Mouse (Mus musculus): ENCODE measurements at regions not wholly inside any gene's neighbourhood (a gene's known extent, or its start where the extent isn't known, plus 50 kb on each side); places are given as distances from the start of the nearest gene placed in this dataset.

GRCm38 (mm10) chr13:103683169-103683568, 91.2 kb downstream of the Srek1 start:
- peak; percentile 62 for DNase-seq

GRCm38 (mm10) chr13:103680740-103681139, 93.7 kb downstream of the Srek1 start:
- peak; percentile 63 for DNase-seq

DNA sequence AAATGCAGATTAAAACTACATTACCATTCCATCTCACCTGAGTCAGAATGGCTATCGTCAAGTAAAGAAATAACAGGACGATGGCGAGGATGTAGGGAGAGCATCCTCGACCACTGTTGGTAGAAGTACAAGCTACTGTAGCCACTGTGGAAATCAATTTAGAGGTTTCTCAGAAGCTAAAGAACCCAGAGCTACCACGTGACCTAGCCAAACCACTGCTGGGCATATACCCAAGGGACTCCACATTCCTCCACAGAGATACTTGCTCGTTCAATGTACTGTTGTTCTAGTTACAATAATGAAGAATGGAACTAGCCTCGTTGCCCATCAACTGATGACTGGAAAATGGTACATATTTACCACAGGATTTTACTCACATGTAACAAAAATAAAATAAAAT, 94.4 kb downstream of the Srek1 start:
- peak; percentile 29 for DNase-seq

DNA sequence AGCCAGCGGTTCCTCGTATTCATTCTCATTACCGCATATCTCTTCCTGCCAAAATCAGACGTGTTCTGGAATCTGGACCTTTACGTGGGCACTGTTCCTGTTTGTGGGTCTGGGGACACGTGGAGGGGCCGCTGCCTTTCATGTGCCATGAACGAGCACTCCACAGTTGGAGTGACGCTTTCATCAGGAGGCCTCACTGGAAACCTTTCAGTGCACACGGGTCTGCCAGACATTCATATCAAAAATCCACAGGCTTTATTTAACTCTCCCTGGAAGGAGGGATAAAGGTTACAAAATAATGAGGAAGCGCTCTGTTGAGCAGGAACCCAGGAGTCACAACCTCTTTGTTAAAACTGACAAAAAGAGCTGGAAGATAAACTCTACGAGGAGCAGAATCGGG, 97.6 kb downstream of the Srek1 start:
- DNase-seq, result peak; percentile 54

DNA sequence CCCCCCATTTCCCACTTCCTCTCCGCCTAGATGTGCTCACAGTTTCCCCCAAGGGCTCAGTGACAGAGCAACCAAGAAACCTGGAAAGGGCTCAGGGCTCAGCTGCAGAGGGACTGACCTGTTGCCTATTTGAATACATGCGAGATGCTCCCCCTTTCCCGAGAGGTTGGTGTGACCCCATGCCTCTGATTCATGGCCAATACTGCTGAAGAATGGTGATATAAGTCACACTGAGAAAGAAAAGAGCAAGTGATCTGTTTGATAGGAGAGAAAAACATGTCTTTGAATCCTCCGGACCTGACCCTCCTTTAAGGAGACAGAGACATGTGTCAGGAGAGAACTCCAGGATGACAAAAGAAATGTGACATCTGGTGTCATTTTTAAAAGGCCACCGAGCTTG, 98.2 kb downstream of the Srek1 start:
- DNase-seq, result peak; percentile 71

GRCm38 (mm10) chr13:103670611-103671010, 103.8 kb downstream of the Srek1 start:
- peak; percentile 62 for DNase-seq

DNA sequence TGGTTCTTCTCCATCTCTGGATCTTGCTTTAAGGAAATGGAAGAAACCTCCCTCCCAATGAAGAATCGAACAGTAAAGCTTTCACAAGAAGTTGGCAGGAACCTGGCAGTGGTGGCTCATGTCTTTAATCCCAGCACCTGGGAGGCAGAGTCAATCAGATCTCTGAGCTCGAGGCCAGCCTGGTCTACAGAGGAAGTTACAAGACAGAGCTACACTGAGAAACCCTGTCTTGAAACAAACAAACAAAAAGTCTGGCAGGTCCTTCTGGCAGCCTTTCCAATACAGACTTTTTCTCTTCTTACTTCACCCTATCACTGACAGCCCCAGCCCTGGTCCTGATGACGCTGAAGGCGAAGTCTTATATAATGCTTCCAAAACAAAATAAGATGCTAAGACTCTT, 104.6 kb downstream of the Srek1 start:
- DNase-seq, result peak; percentile 61

DNA sequence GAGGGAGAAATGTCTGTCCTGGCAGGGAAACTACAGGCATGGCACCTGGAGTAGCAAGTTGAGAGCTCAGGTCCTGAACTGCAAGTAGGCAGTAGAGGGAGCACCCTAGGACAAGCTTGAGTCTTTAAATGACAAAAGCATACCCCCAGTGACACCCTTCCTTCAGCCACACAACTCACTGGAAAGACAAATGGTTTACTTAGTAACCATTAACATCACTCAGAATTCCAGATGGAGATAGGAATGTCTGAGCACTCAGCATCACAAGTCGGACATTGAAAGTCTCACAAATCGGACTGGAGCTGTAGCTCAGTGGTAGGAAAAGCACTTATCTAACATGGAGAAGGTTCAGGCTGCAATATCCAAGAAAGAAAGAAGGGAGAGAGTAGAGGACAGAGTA, 106.7 kb downstream of the Srek1 start:
- DNase-seq, result peak; percentile 42

GRCm38 (mm10) chr13:103660248-103660996, 114.0 kb downstream of the Srek1 start:
- peak; percentile 72 for DNase-seq

GRCm38 (mm10) chr13:103655966-103656365, 118.4 kb downstream of the Srek1 start:
- peak; percentile 74 for DNase-seq

GRCm38 (mm10) chr13:103653216-103653615, 121.2 kb downstream of the Srek1 start:
- DNase-seq, result peak; percentile 53

GRCm38 (mm10) chr13:103649383-103649782, 125.0 kb downstream of the Srek1 start:
- peak; percentile 73 for DNase-seq

- peak; percentile 56 for DNase-seq
Observed at GRCm38 (mm10) chr13:103648016-103648415, 126.4 kb downstream of the Srek1 start.

GRCm38 (mm10) chr13:103646035-103646434, 128.4 kb downstream of the Srek1 start:
- peak; percentile 74 for DNase-seq

GRCm38 (mm10) chr13:103643993-103644722, 130.2 kb downstream of the Srek1 start:
- DNase-seq, result peak; percentile 87

DNA sequence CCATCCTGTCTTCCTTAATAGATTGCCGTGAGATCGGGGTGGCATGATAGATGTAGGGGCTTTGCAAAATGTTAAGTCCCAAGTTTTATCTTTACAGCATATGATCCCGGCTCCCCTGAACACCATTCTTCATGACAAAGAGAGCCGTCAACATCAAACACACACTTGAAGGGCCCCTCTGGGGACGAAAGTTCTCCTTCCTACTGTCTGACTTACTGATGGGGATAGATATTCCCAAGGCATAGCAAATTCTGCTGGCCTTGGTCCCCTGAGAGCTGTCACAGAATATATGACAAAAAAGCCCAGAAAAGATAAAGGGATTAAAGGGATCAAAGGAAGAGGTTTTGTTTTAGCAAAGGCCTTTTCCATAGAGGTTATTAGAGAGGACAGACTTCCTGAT, 130.9 kb downstream of the Srek1 start:
- peak; percentile 66 for DNase-seq

GRCm38 (mm10) chr13:103642542-103643375, 131.6 kb downstream of the Srek1 start:
- DNase-seq, result peak; percentile 78

- DNase-seq, result peak; percentile 82
Observed at GRCm38 (mm10) chr13:103638038-103638437, 136.4 kb downstream of the Srek1 start.

DNA sequence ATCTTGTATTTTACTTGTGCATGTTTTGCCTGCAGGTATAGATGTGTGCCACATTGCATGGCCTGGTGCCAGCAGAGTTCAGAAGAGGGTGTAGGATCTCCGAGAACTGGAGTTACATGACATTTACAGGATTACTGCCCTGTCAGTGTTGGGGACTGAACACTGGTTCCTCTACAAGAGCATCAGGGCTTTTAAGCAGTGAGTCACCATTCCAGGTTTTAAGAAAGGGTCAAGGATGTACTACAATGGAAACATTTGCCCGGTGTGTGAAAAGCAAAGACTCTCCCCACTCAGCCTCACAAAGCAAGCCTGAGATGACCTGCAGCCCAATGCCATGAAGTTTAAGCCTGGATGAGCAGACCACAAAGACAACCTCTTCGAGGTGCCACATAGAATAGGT, 137.0 kb downstream of the Srek1 start:
- peak; percentile 58 for DNase-seq

DNA sequence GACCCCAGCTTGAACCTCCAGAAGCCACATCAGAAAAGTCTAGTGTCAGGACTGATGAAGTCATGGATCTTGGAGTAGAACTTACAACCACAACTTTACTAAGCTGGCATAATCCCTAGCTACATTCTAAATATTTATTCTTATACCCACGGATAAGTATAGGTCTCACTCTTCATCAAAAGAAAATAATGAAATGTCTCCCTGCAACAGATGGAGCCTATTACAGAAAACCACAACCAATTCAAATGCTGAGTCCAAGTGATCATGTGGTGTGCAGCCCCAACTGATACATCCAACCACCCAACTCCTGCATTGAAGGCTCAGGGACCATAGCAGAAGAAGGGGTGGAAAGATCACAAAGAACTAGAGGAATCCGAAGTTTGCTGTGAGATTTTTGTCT, 137.8 kb downstream of the Srek1 start:
- DNase-seq, result peak; percentile 46

- DNase-seq, result no peak
Observed at GRCm38 (mm10) chr13:103623810-103624209, 150.6 kb downstream of the Srek1 start.

- DNase-seq, result peak; percentile 46
Observed at GRCm38 (mm10) chr13:103623319-103623718, 151.1 kb downstream of the Srek1 start.

DNA sequence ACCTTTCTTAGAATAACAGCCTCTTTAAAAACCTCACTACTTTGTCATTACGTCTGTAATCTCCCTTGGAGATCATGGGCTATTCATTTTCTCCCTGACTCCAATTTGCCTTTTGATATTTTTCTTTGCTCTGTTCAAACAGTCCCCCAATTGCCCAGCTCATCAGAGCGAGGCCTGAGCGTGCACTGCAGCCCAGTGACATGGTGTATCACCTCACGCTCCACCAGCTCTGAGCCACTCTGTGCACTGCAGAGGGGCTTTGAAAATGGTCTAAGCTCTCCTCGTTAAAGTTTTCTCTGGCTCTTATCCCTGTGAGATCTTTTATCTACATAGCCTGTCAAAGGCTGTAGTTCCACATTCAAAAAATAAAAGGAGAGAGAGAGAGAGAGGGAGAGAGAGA, 152.1 kb downstream of the Srek1 start:
- peak; percentile 14 for DNase-seq
